Mouse (Mus musculus) Muller cell, postnatal 12 days (primary cell): ENCODE results near the gene Ndufa8.

Source experiments
- DNase-seq: peaks from one replicate; pipeline ENCODE4 v3.0.0-alpha.2; 2015; ENCODE audit errors: inconsistent ontology term

Ndufa8 gene

GRCm38 (mm10) chr2:36048748-36049566, at the start of gene Ndufa8, which contains the start of gene Morn5:
TSS of gene Ndufa8 (minus strand) at chr2:36049406.
TSS of gene Morn5 (plus strand) at chr2:36049458.
- peak; percentile 98 for DNase-seq

- DNase-seq = no peak
Observed at GRCm38 (mm10) chr2:36098021-36098420, 48.8 kb upstream of the Ndufa8 start.

- DNase-seq = no peak
Observed at GRCm38 (mm10) chr2:36097129-36097815, 48.1 kb upstream of the Ndufa8 start.

- no peak for DNase-seq
Observed at GRCm38 (mm10) chr2:36093914-36094475, 44.8 kb upstream of the Ndufa8 start.

- no peak for DNase-seq
Observed at GRCm38 (mm10) chr2:36093301-36093700, 44.1 kb upstream of the Ndufa8 start.

- no peak for DNase-seq
Observed at GRCm38 (mm10) chr2:36092748-36093147, 43.5 kb upstream of the Ndufa8 start.

- peak; percentile 70 for DNase-seq
Observed at GRCm38 (mm10) chr2:36090853-36091741, 41.9 kb upstream of the Ndufa8 start.

GRCm38 (mm10) chr2:36089190-36089589, 40.0 kb upstream of the Ndufa8 start:
- no peak for DNase-seq

GRCm38 (mm10) chr2:36085041-36085440, 35.8 kb upstream of the Ndufa8 start:
- DNase-seq = no peak

GRCm38 (mm10) chr2:36082802-36083580, 33.8 kb upstream of the Ndufa8 start:
- no peak for DNase-seq

- DNase-seq = no peak
Observed at GRCm38 (mm10) chr2:36081446-36081845, 32.2 kb upstream of the Ndufa8 start.

- DNase-seq = no peak
Observed at GRCm38 (mm10) chr2:36077160-36077761, 28.1 kb upstream of the Ndufa8 start.

- DNase-seq = no peak
Observed at GRCm38 (mm10) chr2:36075210-36075609, 26.0 kb upstream of the Ndufa8 start.

GRCm38 (mm10) chr2:36073781-36074180, 24.6 kb upstream of the Ndufa8 start:
- DNase-seq = no peak

- DNase-seq = no peak
Observed at GRCm38 (mm10) chr2:36071660-36072305, 22.6 kb upstream of the Ndufa8 start.

- DNase-seq = no peak
Observed at GRCm38 (mm10) chr2:36067132-36067531, 17.9 kb upstream of the Ndufa8 start.

GRCm38 (mm10) chr2:36061409-36061808, 12.2 kb upstream of the Ndufa8 start:
- no peak for DNase-seq

GRCm38 (mm10) chr2:36056248-36056647, 7.0 kb upstream of the Ndufa8 start:
- DNase-seq = no peak

- DNase-seq = no peak
Observed at GRCm38 (mm10) chr2:36053249-36053648, 4.0 kb upstream of the Ndufa8 start.

GRCm38 (mm10) chr2:36049567-36049954, 355 bp upstream of the Ndufa8 start:
- no peak for DNase-seq
